Mouse (Mus musculus) brain, embryonic 14.5 days (tissue): ENCODE measurements at regions not wholly inside any gene's neighbourhood (a gene's known extent, or its start where the extent isn't known, plus 50 kb on each side); places are given as distances from the start of the nearest gene placed in this dataset.

Source experiments
- CTCF ChIP-seq: fragments of 200-500 bp; IDR thresholded peaks from 2 replicates; pipeline ENCODE4 v1.5.1; 2012; ENCODE audit warnings: inconsistent platforms, mild to moderate bottlenecking, moderate library complexity, borderline replicate concordance; ENCODE audit not compliant: insufficient read depth, insufficient read length; ENCODE audit errors: extremely low read depth
- POLR2A ChIP-seq: fragments of 200-500 bp; IDR thresholded peaks from 2 replicates; pipeline ENCODE4 v1.6.1; 2012; ENCODE audit warnings: mild to moderate bottlenecking, inconsistent platforms, borderline replicate concordance; ENCODE audit not compliant: poor library complexity, insufficient read depth, insufficient read length, severe bottlenecking; ENCODE audit errors: extremely low read depth

DNA sequence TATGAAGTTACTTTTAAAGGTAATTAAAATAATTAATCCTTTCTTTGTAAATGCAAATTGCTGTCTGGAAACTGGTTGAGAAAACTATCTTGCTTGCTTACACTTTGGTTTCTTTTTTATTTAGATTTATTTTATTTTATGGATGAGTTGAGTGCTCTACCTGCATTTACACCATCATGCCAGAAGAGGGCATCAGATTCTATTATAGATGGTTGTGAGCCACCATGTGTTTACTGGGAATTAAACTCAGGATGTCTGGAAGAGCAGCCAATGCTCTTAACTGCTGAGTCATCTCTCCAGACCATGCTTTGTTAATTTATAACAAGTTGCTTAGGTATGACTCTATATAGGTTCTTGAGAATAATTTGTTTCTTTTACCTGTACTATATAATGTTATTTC is 390.8 kb downstream of the Gm6377 start:
- TF ChIP-seq CTCF (no peak), POLR2A (no peak)
